Comparison of ENCODE assay signal across 8 mouse cellular contexts in the genomic region with DNA sequence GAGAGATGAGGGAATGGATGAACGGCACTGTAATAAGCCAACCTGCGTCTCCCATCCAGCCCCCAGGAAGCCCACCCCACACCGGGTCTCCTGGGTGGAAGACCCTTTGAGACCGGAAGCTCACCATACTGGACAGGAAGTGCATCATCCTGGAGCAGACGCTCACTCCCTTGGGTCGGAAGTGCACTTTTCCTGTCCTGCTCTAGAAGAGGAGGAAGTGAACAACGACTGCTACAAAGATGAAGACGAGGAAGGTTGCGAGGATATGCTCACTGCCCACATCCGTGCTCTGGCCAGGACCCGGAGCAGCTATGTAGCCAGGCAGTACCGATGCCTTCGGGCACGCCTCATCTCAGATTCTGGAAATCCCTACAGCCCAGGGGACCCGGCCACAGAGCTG. TPM values are rescaled to one million over a fixed set of nuclear protein-coding genes. Genes with fewer than 3 reads are reported as not detected.
DNase-seq lines count a peak whose midpoint lies in the region; ATAC-seq and TF ChIP-seq lines count a peak whose summit lies in the region.

No protein-coding gene starts in this region.

- TF ChIP-seq CTCF in liver, embryonic 14.5 days (IDR thresholded peaks at IDR 0.05; ENCODE audit: low read depth), result no peak
- no peak for TF ChIP-seq CTCF in stomach, postnatal 0 days (IDR thresholded peaks at IDR 0.05; ENCODE audit: low read depth)

- H3K4me3 ChIP-seq in liver, embryonic 14.5 days (ENCODE audit: insufficient read depth in 1 of 2, low read depth in 2 of 2, low read length in 2 of 2), result peak overlapping the region; percentile 33 to 56
- no peak overlapping the region for H3K4me3 ChIP-seq in stomach, postnatal 0 days (ENCODE audit: low read depth, low read length)

- no peak for ATAC-seq in liver, embryonic 14.5 days (ENCODE audit: insufficient read depth)
- no peak for ATAC-seq in stomach, postnatal 0 days (ENCODE audit: low FRiP score, low TSS enrichment)

- H3K4me2 ChIP-seq in liver, embryonic 14.5 days (ENCODE audit: low read depth), result peak overlapping the region; percentile 85
- no peak overlapping the region for H3K4me2 ChIP-seq in stomach, postnatal 0 days (replicated peaks; ENCODE audit: low read depth)

- WGBS in liver, embryonic 14.5 days (ENCODE audit: insufficient replicate concordance), result 11% methylated on average over 15 of the region's 15 CpGs
- WGBS in stomach, postnatal 0 days, result 74% methylated on average over 15 of the region's 15 CpGs

- no peak for TF ChIP-seq EP300 in liver, embryonic 14.5 days (IDR thresholded peaks at IDR 0.05; ENCODE audit: low read depth)
- TF ChIP-seq EP300 in stomach, postnatal 0 days (optimal IDR thresholded peaks at IDR 0.05), result no peak

- H3K4me1 ChIP-seq in liver, embryonic 14.5 days (replicated peaks; ENCODE audit: control insufficient read depth in 2 of 2, insufficient read depth in 2 of 2, low read length in 1 of 2), result peaks cover 5% of the 10 kb centered on the region in 2 experiments
- no peaks in the 10 kb centered on the region for H3K4me1 ChIP-seq in stomach, postnatal 0 days (replicated peaks; ENCODE audit: control insufficient read depth, insufficient read depth)

- H3K9ac ChIP-seq in liver, embryonic 14.5 days (replicated peaks), result peak overlapping the region; percentile 68
- peak overlapping the region; percentile 18; the same call in 1 of the 2 replicates for H3K9ac ChIP-seq in stomach, postnatal 0 days (ENCODE audit: low read length)

- no peaks in the 10 kb centered on the region for H3K36me3 ChIP-seq in liver, embryonic 14.5 days (replicated peaks; ENCODE audit: control insufficient read depth, insufficient read depth, low read depth)
- no peaks in the 10 kb centered on the region for H3K36me3 ChIP-seq in stomach, postnatal 0 days (ENCODE audit: control insufficient read depth, insufficient read depth, low read length)

- DNase-seq in heart, adult 11 months, result peak; percentile 96
- DNase-seq in heart, adult 9 months (ENCODE audit: low spot score in 2 of 2), result no peak
- peak; percentile 44 for DNase-seq in thymus, postnatal 4 days
- DNase-seq in thymus, adult 18-20 months, result no peak
- DNase-seq in liver, embryonic 14.5 days (ENCODE audit: low read depth in 3 of 3, low spot score in 3 of 3), result no peak
- DNase-seq in stomach, postnatal 0 days (ENCODE audit: low spot score), result no peak
- DNase-seq in adrenal gland, postnatal 4 days (ENCODE audit: low spot score in 2 of 2), result no peak
- DNase-seq in urinary bladder, adult 2 months (ENCODE audit: low spot score), result no peak

- H3K9me3 ChIP-seq in liver, embryonic 14.5 days (ENCODE audit: control insufficient read depth, low read length), result no peaks in the 10 kb centered on the region
- H3K9me3 ChIP-seq in stomach, postnatal 0 days (ENCODE audit: control insufficient read depth, low read length), result no peaks in the 10 kb centered on the region

- H3K27me3 ChIP-seq in liver, embryonic 14.5 days (ENCODE audit: control insufficient read depth, insufficient read depth, low read length), result no peaks in the 10 kb centered on the region
- H3K27me3 ChIP-seq in stomach, postnatal 0 days (ENCODE audit: control insufficient read depth, insufficient read depth, low read length), result no peaks in the 10 kb centered on the region

- H3K27ac ChIP-seq in liver, embryonic 14.5 days, result peak overlapping the region; percentile 45; the same call in 1 of the 2 replicates
- peak overlapping the region; percentile 69; the same call in 1 of the 2 replicates for H3K27ac ChIP-seq in stomach, postnatal 0 days (replicated peaks)

RNA-seq across cellular contexts. Expression of a gene that starts 7.1 kb away (rescaled TPM):
- polyA plus RNA-seq in liver, embryonic 14.5 days (2012; rRNA removed), result 4.3 and 4.7 TPM in 2 replicates
- polyA plus RNA-seq in liver, embryonic 14.5 days (2014; fragmentation: Nextera tagmentation; extraction: Ambion mirVana), result 4.0 and 4.8 TPM in 2 replicates
- polyA plus RNA-seq in stomach, postnatal 0 days (2015; fragmentation: Nextera tagmentation; extraction: Ambion mirVana), result 2.1 and 2.6 TPM in 2 replicates
- total RNA-seq in adrenal gland, postnatal 4 days (2021), result 1 to 10 TPM; 2.2 to 4.2 TPM
- polyA plus RNA-seq in urinary bladder, adult 2 months (2012; rRNA removed), result 2.6 and 4.1 TPM in 2 replicates

RNA-seq across cellular contexts. Expression of a gene that starts 12.5 kb away (rescaled TPM):
- polyA plus RNA-seq in liver, embryonic 14.5 days (2012; rRNA removed), result 110 and 138 TPM in 2 replicates
- 83.1 and 91.3 TPM in 2 replicates for polyA plus RNA-seq in liver, embryonic 14.5 days (2014; fragmentation: Nextera tagmentation; extraction: Ambion mirVana)
- polyA plus RNA-seq in stomach, postnatal 0 days (2015; fragmentation: Nextera tagmentation; extraction: Ambion mirVana), result 153 and 156 TPM in 2 replicates
- total RNA-seq in adrenal gland, postnatal 4 days (2021), result 100 to 1,000 TPM; 722 to 725 TPM
- 325 and 346 TPM in 2 replicates for polyA plus RNA-seq in urinary bladder, adult 2 months (2012; rRNA removed)

RNA-seq across cellular contexts. Expression of a gene that starts 28.5 kb away (rescaled TPM):
- 15.0 and 19.7 TPM in 2 replicates for polyA plus RNA-seq in liver, embryonic 14.5 days (2012; rRNA removed)
- polyA plus RNA-seq in liver, embryonic 14.5 days (2014; fragmentation: Nextera tagmentation; extraction: Ambion mirVana), result 27.0 and 29.6 TPM in 2 replicates
- polyA plus RNA-seq in stomach, postnatal 0 days (2015; fragmentation: Nextera tagmentation; extraction: Ambion mirVana), result 31.2 and 33.0 TPM in 2 replicates
- 10 to 100 TPM; 24.6 to 27.3 TPM for total RNA-seq in adrenal gland, postnatal 4 days (2021)
- 16.4 and 18.6 TPM in 2 replicates for polyA plus RNA-seq in urinary bladder, adult 2 months (2012; rRNA removed)

RNA-seq across cellular contexts. Expression of a gene that starts 29.2 kb away (rescaled TPM):
- polyA plus RNA-seq in liver, embryonic 14.5 days (2012; rRNA removed), result 62.4 and 62.7 TPM in 2 replicates
- 92.5 and 97.4 TPM in 2 replicates for polyA plus RNA-seq in liver, embryonic 14.5 days (2014; fragmentation: Nextera tagmentation; extraction: Ambion mirVana)
- polyA plus RNA-seq in stomach, postnatal 0 days (2015; fragmentation: Nextera tagmentation; extraction: Ambion mirVana), result 426 and 435 TPM in 2 replicates
- total RNA-seq in adrenal gland, postnatal 4 days (2021), result 100 to 1,000 TPM; 327 to 392 TPM
- 246 and 303 TPM in 2 replicates for polyA plus RNA-seq in urinary bladder, adult 2 months (2012; rRNA removed)

RNA-seq across cellular contexts. Expression of a gene that starts 29.3 kb away (rescaled TPM):
- polyA plus RNA-seq in liver, embryonic 14.5 days (2012; rRNA removed), result 18.5 and 18.7 TPM in 2 replicates
- 21.3 and 24.2 TPM in 2 replicates for polyA plus RNA-seq in liver, embryonic 14.5 days (2014; fragmentation: Nextera tagmentation; extraction: Ambion mirVana)
- 35.3 and 39.3 TPM in 2 replicates for polyA plus RNA-seq in stomach, postnatal 0 days (2015; fragmentation: Nextera tagmentation; extraction: Ambion mirVana)
- total RNA-seq in adrenal gland, postnatal 4 days (2021), result 10 to 100 TPM; 62.8 to 66.2 TPM
- 84.7 and 100 TPM in 2 replicates for polyA plus RNA-seq in urinary bladder, adult 2 months (2012; rRNA removed)

Comparison
In these comparisons a context has a peak if more than half of its experiments do, and no peak if none do; other contexts are left out.
1. DNase-seq: peak in heart, adult 11 months (single experiment) and thymus, postnatal 4 days (single experiment); none in heart, adult 9 months (0 of 2), thymus, adult 18-20 months (0 of 2), liver, embryonic 14.5 days (0 of 3), stomach, postnatal 0 days (single experiment), adrenal gland, postnatal 4 days (0 of 2) and urinary bladder, adult 2 months (single experiment).